In the genomic region with DNA sequence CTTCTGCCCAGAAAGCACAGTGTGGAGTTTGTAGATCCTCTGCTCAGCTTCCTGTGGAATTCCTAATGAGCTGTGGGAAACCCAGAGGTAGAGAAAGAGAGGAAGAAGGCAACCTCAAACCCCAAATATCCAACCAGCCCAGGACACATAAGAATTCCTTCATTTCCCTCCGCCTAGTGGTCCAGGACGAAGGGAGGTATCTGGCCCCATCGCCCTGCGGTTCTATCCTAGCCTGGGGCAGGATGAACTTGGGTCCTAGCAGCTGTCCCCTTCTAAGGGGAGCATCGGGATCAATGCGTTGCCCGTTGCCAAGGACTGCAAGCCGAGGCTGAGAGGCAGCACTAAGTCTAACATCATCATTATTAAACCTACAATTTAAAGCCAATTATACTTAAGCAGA, we compare ENCODE assay signal across 12 mouse cellular contexts.
"Had no signal": no experiment of that assay in that cellular context is flagged by ENCODE, and none has a peak within 500 bp of the region (broad histone marks: within the 10 kb centered on the region; RNA-seq: fewer than 3 reads in every experiment).

No protein-coding gene starts in this region.

- H3K4me3 ChIP-seq: limb, embryonic 13.5 days; myocyte; neural tube, embryonic 12.5 days had no signal

- DNase-seq: kidney, adult 18-20 months; kidney, postnatal 10 days; kidney, postnatal 4 days; left cerebral cortex, postnatal 4 days; lung, adult 18-20 months; right cerebral cortex, adult 18-20 months; right cerebral cortex, postnatal 25 days; thymus, postnatal 36 days had no signal

- H3K27ac ChIP-seq: limb, embryonic 13.5 days; liver, embryonic 14.5 days; neural tube, embryonic 12.5 days had no signal

- H3K36me3 ChIP-seq: limb, embryonic 13.5 days; neural tube, embryonic 12.5 days had no signal

- H3K4me2 ChIP-seq: limb, embryonic 13.5 days; neural tube, embryonic 12.5 days had no signal

- H3K9ac ChIP-seq: limb, embryonic 13.5 days; liver, embryonic 14.5 days; neural tube, embryonic 12.5 days had no signal

- H3K9me3 ChIP-seq: limb, embryonic 13.5 days; neural tube, embryonic 12.5 days had no signal

- H3K27me3 ChIP-seq: limb, embryonic 13.5 days; neural tube, embryonic 12.5 days had no signal
